Mouse (Mus musculus) MEL (cell line): ENCODE data around the gene Epyc.

ENCODE experiments used
- CHD2 ChIP-seq: IDR thresholded peaks from 2 replicates; pipeline ENCODE4 v1.6.1; 2011; ENCODE audit warnings: low read length, improper control_type of control experiment
- POLR2A ChIP-seq, 2 experiments: IDR thresholded peaks; 2 replicates each; pipeline ENCODE4 v1.6.1; 2011 to 2012; ENCODE audit warnings: low read length in 2 of 2, mild to moderate bottlenecking in 2 of 2, control low read depth in 1 of 2, improper control_type of control experiment in 1 of 2, low read depth in 1 of 2, moderate library complexity in 1 of 2; ENCODE audit not compliant: control insufficient read depth in 1 of 2, insufficient read depth in 1 of 2, poor library complexity in 1 of 2
- POLR2AphosphoS2 ChIP-seq: IDR thresholded peaks from 2 replicates; pipeline ENCODE4 v1.6.1; 2011; ENCODE audit warnings: low read length, improper control_type of control experiment
- SIN3A ChIP-seq: IDR thresholded peaks from 2 replicates; pipeline ENCODE4 v1.6.1; 2012; ENCODE audit warnings: low read length, improper control_type of control experiment, inconsistent platforms
- USF1 ChIP-seq: IDR thresholded peaks from 2 replicates; pipeline ENCODE4 v1.6.1; 2014; ENCODE audit warnings: low read depth, mild to moderate bottlenecking, inconsistent platforms, low read length, improper control_type of control experiment, moderate library complexity
- ZKSCAN1 ChIP-seq: IDR thresholded peaks from 2 replicates; pipeline ENCODE4 v1.6.1; 2012; ENCODE audit warnings: low read depth, mild to moderate bottlenecking, inconsistent platforms, low read length, improper control_type of control experiment, moderate library complexity

GRCm38 (mm10) chr10:97643768-97644167, at the start of gene Epyc:
- TF ChIP-seq POLR2A (IDR thresholded peaks at IDR 0.05; ENCODE audit: control insufficient read depth in 1 of 2, insufficient read depth in 1 of 2, low read depth in 1 of 2, low read length in 2 of 2, poor library complexity in 1 of 2), result no peak
- TF ChIP-seq ZKSCAN1, result no peak
- no peak for TF ChIP-seq SIN3A
- no peak for TF ChIP-seq USF1
- TF ChIP-seq POLR2AphosphoS2, result no peak
- TF ChIP-seq CHD2, result no peak
